Mouse (Mus musculus) stomach, embryonic 15.5 days (tissue): ENCODE results near the gene Gm8108. TPM values are rescaled to one million over a fixed set of nuclear protein-coding genes. Genes with fewer than 3 reads are reported as not detected.
"Not testable (repeated sequence)": the region's sequence is repeated elsewhere in the genome, so short reads cannot be mapped to it uniquely, and the experiment has no call there.

ENCODE experiments used
- ATAC-seq: fragments of 200-750 bp; cut with Nextera tagmentation; 2 replicates; pipeline ENCODE4 v1.8.0; 2017; ENCODE audit warnings: low read depth, moderate number of reproducible peaks, moderate TSS enrichment; ENCODE audit not compliant: insufficient read depth, low FRiP score
- H3K27ac ChIP-seq: fragments of 300-500 bp; sonication (generic); 2 replicates; pipeline ENCODE4 v1.5.1; 2015; ENCODE audit warnings: mild to moderate bottlenecking, inconsistent platforms
- H3K27me3 ChIP-seq: fragments of 300-500 bp; sonication (generic); replicated peaks from 2 replicates; pipeline ENCODE4 v1.6.1; 2015; ENCODE audit warnings: inconsistent platforms
- H3K36me3 ChIP-seq: fragments of 300-500 bp; sonication (generic); 2 replicates; pipeline ENCODE4 v1.6.1; 2015; ENCODE audit warnings: inconsistent platforms
- H3K4me1 ChIP-seq: fragments of 300-500 bp; sonication (generic); 2 replicates; pipeline ENCODE4 v1.6.1; 2015; ENCODE audit warnings: inconsistent platforms
- H3K4me2 ChIP-seq: fragments of 300-500 bp; sonication (generic); 2 replicates; pipeline ENCODE4 v1.6.1; 2015; ENCODE audit warnings: mild to moderate bottlenecking, inconsistent platforms
- H3K4me3 ChIP-seq: fragments of 300-500 bp; sonication (generic); replicated peaks from 2 replicates; pipeline ENCODE4 v1.5.1; 2015; ENCODE audit warnings: inconsistent platforms
- H3K9ac ChIP-seq: fragments of 300-500 bp; sonication (generic); 2 replicates; pipeline ENCODE4 v1.6.1; 2015; ENCODE audit warnings: inconsistent platforms
- H3K9me3 ChIP-seq: fragments of 300-500 bp; sonication (generic); 2 replicates; pipeline ENCODE4 v1.6.1; 2016; ENCODE audit warnings: inconsistent platforms
- WGBS: fragments of 180-500 bp; shearing (Covaris S2); methylation state at CpG from one replicate; pipeline ENCODE4 v1.1.7; 2015; 5-methylcytosine and 5-hydroxymethylcytosine counted together
- polyA plus RNA-seq: library from polyadenylated mRNA; unstranded; fragments of >200 nt; fragmentation: Nextera tagmentation; extraction: Ambion mirVana; gene quantifications from 2 replicates; pipeline ENCODE4 v1.2.1, GENCODE M21; 2015

The Gm8108 gene
- polyA plus RNA-seq: 0.71 and 0.82 TPM in 2 replicates

GRCm38 (mm10) chr14:4110426-4110825 lies at the start of gene Gm8108:
Gene Gm8108 (plus strand): TSS chr14:4110526.
- 2% methylated on average over 19 of the region's 37 CpGs for WGBS
- Histone ChIP-seq H3K4me2 (peak within 1 kb of the TSS; percentile 60), H3K4me3 (peak within 1 kb of the TSS; percentile 40)
- ATAC-seq, H3K36me3 ChIP-seq, H3K9me3 ChIP-seq, H3K4me1 ChIP-seq, H3K27ac ChIP-seq, H3K9ac ChIP-seq, H3K27me3 ChIP-seq: not testable (repeated sequence)

GRCm38 (mm10) chr14:4083820-4084219 lies 26.5 kb upstream of the Gm8108 start, which contains the start of gene Gm3115:
Gene Gm3115 (plus strand): TSS chr14:4084120.
- H3K27ac ChIP-seq, H3K4me2 ChIP-seq, ATAC-seq, H3K4me1 ChIP-seq, H3K27me3 ChIP-seq, H3K4me3 ChIP-seq, H3K9ac ChIP-seq, H3K9me3 ChIP-seq, H3K36me3 ChIP-seq: not testable (repeated sequence)
- 53% methylated on average over 3 of the region's 3 CpGs for WGBS

- not testable (repeated sequence) for H3K27ac ChIP-seq, H3K9me3 ChIP-seq, H3K4me1 ChIP-seq, ATAC-seq, H3K27me3 ChIP-seq, H3K4me3 ChIP-seq, H3K36me3 ChIP-seq, H3K9ac ChIP-seq, H3K4me2 ChIP-seq
- 86% methylated on average over 4 of the region's 4 CpGs for WGBS
These were observed 31.3 kb downstream of the Gm8108 start for GRCm38 (mm10) chr14:4141646-4142045.

DNA sequence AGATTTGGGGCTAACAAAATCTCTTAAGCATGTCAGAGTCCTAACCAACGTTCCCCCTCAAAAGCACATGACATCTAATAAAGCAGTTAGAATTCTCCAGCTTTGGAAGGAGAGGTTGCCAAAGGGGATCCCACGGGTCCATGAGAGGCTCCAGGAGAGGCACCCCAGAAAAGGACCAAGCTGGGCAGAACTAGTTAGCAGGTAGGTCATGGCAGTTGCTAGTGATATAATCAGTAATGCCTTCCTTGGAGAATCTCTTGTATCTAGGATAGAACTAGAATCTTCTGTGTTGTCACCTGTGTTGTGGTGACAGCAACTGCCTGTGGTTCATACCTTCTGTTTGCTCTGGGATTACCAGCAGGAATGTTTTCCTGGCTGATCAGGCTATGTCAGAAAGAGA lies 54.4 kb downstream of the Gm8108 start, which contains the start of gene Gm3127:
TSS of gene Gm3127 (plus strand) at position 301 of the 400 bp plus-strand sequence.
- H3K36me3 ChIP-seq, H3K27me3 ChIP-seq, ATAC-seq, H3K27ac ChIP-seq, H3K9me3 ChIP-seq, H3K4me1 ChIP-seq, H3K4me3 ChIP-seq, H3K9ac ChIP-seq, H3K4me2 ChIP-seq: not testable (repeated sequence)
- WGBS: 83% methylated on average over 1 of the region's 2 CpGs

DNA sequence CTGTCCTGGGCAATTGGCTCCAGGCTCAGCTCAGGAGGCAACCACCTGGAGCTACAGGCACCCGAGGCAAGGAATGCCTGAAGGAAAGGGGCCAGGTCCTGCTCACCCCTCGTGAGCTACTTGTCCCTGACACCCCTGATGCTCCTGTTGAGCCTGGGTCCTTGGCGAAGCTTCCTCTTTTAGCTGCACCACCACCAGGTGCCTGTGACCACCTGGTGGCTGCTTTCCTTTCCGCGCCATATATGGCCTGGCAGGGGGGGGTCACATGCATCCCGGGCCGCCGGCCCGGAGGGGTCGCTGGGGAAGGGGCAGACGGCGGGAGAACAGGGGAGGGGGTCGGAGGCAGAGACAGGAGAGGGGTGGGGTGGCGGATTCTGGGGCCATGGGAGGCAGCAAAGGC lies 71.7 kb downstream of the Gm8108 start:
- H3K9ac ChIP-seq, H3K9me3 ChIP-seq, H3K27me3 ChIP-seq, ATAC-seq, H3K27ac ChIP-seq, H3K36me3 ChIP-seq, H3K4me1 ChIP-seq: not testable (repeated sequence)
- WGBS: 8% methylated on average over 13 of the region's 14 CpGs
- H3K4me2 ChIP-seq: peak overlapping the region; percentile 56
- H3K4me3 ChIP-seq: peak overlapping the region; percentile 26

Other genes with a start within 250 kb of the Gm8108 start
- gene Gm2916, start 226.4 kb upstream of the Gm8108 start, polyA plus RNA-seq: 0.10 TPM in 1 of 2 replicates, not detected in the other
- not detected in 2 replicates for gene Gm3029, start 178.8 kb upstream of the Gm8108 start, polyA plus RNA-seq
- gene Gm3095, start 147.0 kb upstream of the Gm8108 start, polyA plus RNA-seq: 0.13 and 0.17 TPM in 2 replicates
- gene Gm3099, start 112.1 kb upstream of the Gm8108 start, polyA plus RNA-seq: not detected in 2 replicates
- gene Gm5796, start 86.6 kb upstream of the Gm8108 start, polyA plus RNA-seq: 0.35 and 0.41 TPM in 2 replicates
- not detected in 2 replicates for gene Gm3115, start 26.4 kb upstream of the Gm8108 start, polyA plus RNA-seq
- not detected in 2 replicates for gene Gm3127, start 54.5 kb downstream of the Gm8108 start, polyA plus RNA-seq
- 0.10 and 0.22 TPM in 2 replicates for gene Gm2974, start 72.0 kb downstream of the Gm8108 start, polyA plus RNA-seq
- gene Gm3138, start 139.1 kb downstream of the Gm8108 start, polyA plus RNA-seq: not detected in 2 replicates
- not detected in 2 replicates for gene Gm3149, start 206.8 kb downstream of the Gm8108 start, polyA plus RNA-seq
- 0.12 TPM in 1 of 2 replicates, not detected in the other for gene 2610042L04Rik, start 224.2 kb downstream of the Gm8108 start, polyA plus RNA-seq